Mouse (Mus musculus) lung, postnatal 0 days (tissue): ENCODE results near the gene Ahcyl1. TPM values are rescaled to one million over a fixed set of nuclear protein-coding genes. Genes with fewer than 3 reads are reported as not detected.

ENCODE experiments used
- ATAC-seq: fragments of 200-750 bp; cut with Nextera tagmentation; 2 replicates; pipeline ENCODE4 v1.8.0; 2017; ENCODE audit warnings: moderate library complexity
- DNase-seq: peaks from one replicate; pipeline ENCODE4 v3.0.0-alpha.2; 2016; ENCODE audit warnings: low spot score
- H3K27ac ChIP-seq: fragments of 300-500 bp; sonication (generic); 2 replicates; pipeline ENCODE4 v1.5.1; 2014; ENCODE audit warnings: antibody characterized with exemption, mild to moderate bottlenecking, low read length, mixed read lengths
- H3K27me3 ChIP-seq: fragments of 300-500 bp; sonication (generic); replicated peaks from 2 replicates; pipeline ENCODE4 v1.6.1; 2014; ENCODE audit warnings: low read length, mixed read lengths; ENCODE audit not compliant: insufficient read depth
- H3K36me3 ChIP-seq: fragments of 300-500 bp; sonication (generic); 2 replicates; pipeline ENCODE4 v1.6.1; 2014; ENCODE audit warnings: low read length, mixed read lengths; ENCODE audit not compliant: insufficient read depth
- H3K4me1 ChIP-seq: fragments of 300-500 bp; sonication (generic); 2 replicates; pipeline ENCODE4 v1.6.1; 2014; ENCODE audit warnings: antibody characterized with exemption, low read depth, low read length, mixed read lengths; ENCODE audit not compliant: insufficient read depth
- H3K4me2 ChIP-seq: fragments of 300-500 bp; sonication (generic); replicated peaks from 2 replicates; pipeline ENCODE4 v1.6.1; 2014; ENCODE audit warnings: low read depth, mild to moderate bottlenecking, low read length, moderate library complexity, mixed read lengths
- H3K4me3 ChIP-seq: fragments of 300-500 bp; sonication (generic); 2 replicates; pipeline ENCODE4 v1.5.1; 2014; ENCODE audit warnings: low read depth, low read length
- H3K9ac ChIP-seq: fragments of 300-500 bp; sonication (generic); replicated peaks from 2 replicates; pipeline ENCODE4 v1.6.1; 2014; ENCODE audit warnings: low read depth, mild to moderate bottlenecking
- H3K9me3 ChIP-seq: fragments of 300-500 bp; sonication (generic); 2 replicates; pipeline ENCODE4 v1.6.1; 2016; ENCODE audit warnings: low read length, mixed read lengths
- CTCF ChIP-seq: IDR thresholded peaks from 2 replicates; pipeline ENCODE4 v1.5.1; 2016; ENCODE audit warnings: antibody characterized with exemption, mild to moderate bottlenecking
- EP300 ChIP-seq: IDR thresholded peaks from 2 replicates; pipeline ENCODE4 v1.6.1; 2016; ENCODE audit warnings: antibody characterized with exemption, mild to moderate bottlenecking, control low read depth
- WGBS: fragments of 180-500 bp; shearing (Covaris S2); extraction: QIAGEN DNeasy Blood & Tissue Kit; methylation state at CpG from one replicate; pipeline ENCODE4 v1.1.7; 2014; 5-methylcytosine and 5-hydroxymethylcytosine counted together
- polyA plus RNA-seq: library from polyadenylated mRNA; unstranded; fragments of >200 nt; fragmentation: Nextera tagmentation; extraction: Ambion mirVana; gene quantifications from 2 replicates; pipeline ENCODE4 v1.2.1, GENCODE M21; 2015

Gene Ahcyl1
- polyA plus RNA-seq, 1 experiment from 2014 or later, result 37.1 TPM

DNA sequence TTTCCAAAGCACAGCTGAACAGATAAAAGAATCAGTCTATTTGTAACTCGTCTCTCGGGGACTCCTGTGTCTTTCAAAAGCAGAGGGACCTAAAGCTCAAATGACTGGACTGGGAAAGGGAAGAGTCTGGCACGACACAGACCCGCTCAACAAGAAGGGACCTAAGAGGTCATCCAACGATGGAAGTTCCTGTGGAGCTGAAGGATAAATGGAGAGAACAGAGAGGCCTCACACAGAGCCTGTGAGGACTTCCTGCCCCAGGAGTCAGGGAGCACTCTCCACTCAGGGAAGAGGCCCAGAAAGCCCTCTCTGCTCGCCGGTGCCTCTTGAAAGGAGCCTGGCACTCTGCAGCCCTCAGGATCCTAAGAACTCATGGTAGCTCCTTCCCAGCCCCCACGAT is 60.5 kb downstream of the Ahcyl1 start:
- Histone ChIP-seq H3K9ac (no peak overlapping the region), H3K27ac (no peak overlapping the region), H3K4me1 (no peaks in the 10 kb centered on the region; the same call in 1 of the 2 replicates), H3K27me3 (no peaks in the 10 kb centered on the region), H3K4me3 (no peak overlapping the region), H3K4me2 (no peak overlapping the region), H3K36me3 (no peaks in the 10 kb centered on the region), H3K9me3 (no peaks in the 10 kb centered on the region)
- TF ChIP-seq CTCF (no peak), EP300 (no peak)
- no peak for DNase-seq
- WGBS, result 38% methylated on average over 8 of the region's 8 CpGs
- no peak for ATAC-seq

DNA sequence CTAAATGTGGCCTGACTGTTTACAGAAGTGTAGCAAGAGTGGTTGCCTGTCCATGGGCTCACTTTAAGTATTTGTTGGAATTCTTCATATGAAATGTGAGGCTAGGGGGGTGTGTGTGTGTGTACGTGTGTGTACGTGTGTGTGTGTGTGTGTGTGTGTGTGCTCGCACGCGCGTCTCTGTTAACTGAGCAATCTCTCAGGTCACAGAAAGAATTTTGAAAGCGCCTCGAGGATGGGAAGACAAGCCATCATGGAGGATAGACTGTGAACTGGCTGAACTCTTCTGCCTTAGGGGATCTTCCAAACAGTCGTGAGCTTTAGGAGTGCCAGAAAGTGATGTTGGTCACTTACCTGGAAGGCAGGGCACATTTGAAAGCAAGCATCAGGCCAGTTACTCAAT is 62.5 kb downstream of the Ahcyl1 start:
- ATAC-seq (no peak), DNase-seq (no peak)
- TF ChIP-seq EP300 (no peak), CTCF (no peak)
- Histone ChIP-seq H3K4me1 (no peaks in the 10 kb centered on the region; the same call in none of the 2 replicates), H3K4me3 (no peak overlapping the region), H3K27ac (no peak overlapping the region), H3K9ac (no peak overlapping the region), H3K4me2 (no peak overlapping the region), H3K27me3 (no peaks in the 10 kb centered on the region), H3K9me3 (no peaks in the 10 kb centered on the region), H3K36me3 (no peaks in the 10 kb centered on the region)
- 89% methylated on average over 9 of the region's 9 CpGs for WGBS

GRCm38 (mm10) chr3:107632786-107633185 is 63.6 kb downstream of the Ahcyl1 start:
- Histone ChIP-seq H3K4me1 (no peaks in the 10 kb centered on the region; the same call in none of the 2 replicates), H3K9me3 (no peaks in the 10 kb centered on the region), H3K27me3 (no peaks in the 10 kb centered on the region), H3K4me2 (no peak overlapping the region), H3K27ac (no peak overlapping the region), H3K36me3 (no peaks in the 10 kb centered on the region), H3K9ac (no peak overlapping the region), H3K4me3 (no peak overlapping the region)
- TF ChIP-seq EP300, result no peak
- TF ChIP-seq CTCF, result no peak
- DNase-seq (no peak), ATAC-seq (no peak)
- WGBS, result 92% methylated on average over 4 of the region's 4 CpGs

- DNase-seq (peak; percentile 99), ATAC-seq (peak; percentile 98)
- WGBS, result 2% methylated on average over 35 of the region's 35 CpGs
- H3K27ac ChIP-seq, result peak within 1 kb of the TSS; percentile 93
- TF ChIP-seq EP300, result peak; percentile 63
- TF ChIP-seq CTCF, result no peak
- H3K4me2 ChIP-seq, result peak within 1 kb of the TSS; percentile 90
- peaks cover 11% of the 10 kb centered on the region; the same call in 1 of the 2 replicates for H3K36me3 ChIP-seq
- peak within 1 kb of the TSS; percentile 98 for H3K4me3 ChIP-seq
- H3K9ac ChIP-seq, result peak within 1 kb of the TSS; percentile 98
- no peaks in the 10 kb centered on the region for H3K27me3 ChIP-seq
- no peaks in the 10 kb centered on the region; the same call in none of the 2 replicates for H3K4me1 ChIP-seq
- H3K9me3 ChIP-seq, result no peaks in the 10 kb centered on the region
Measured at GRCm38 (mm10) chr3:107631523-107631958, 64.8 kb downstream of the Ahcyl1 start, which contains the start of gene Strip1. TSS of gene Strip1 (minus strand) at chr3:107631694.

DNA sequence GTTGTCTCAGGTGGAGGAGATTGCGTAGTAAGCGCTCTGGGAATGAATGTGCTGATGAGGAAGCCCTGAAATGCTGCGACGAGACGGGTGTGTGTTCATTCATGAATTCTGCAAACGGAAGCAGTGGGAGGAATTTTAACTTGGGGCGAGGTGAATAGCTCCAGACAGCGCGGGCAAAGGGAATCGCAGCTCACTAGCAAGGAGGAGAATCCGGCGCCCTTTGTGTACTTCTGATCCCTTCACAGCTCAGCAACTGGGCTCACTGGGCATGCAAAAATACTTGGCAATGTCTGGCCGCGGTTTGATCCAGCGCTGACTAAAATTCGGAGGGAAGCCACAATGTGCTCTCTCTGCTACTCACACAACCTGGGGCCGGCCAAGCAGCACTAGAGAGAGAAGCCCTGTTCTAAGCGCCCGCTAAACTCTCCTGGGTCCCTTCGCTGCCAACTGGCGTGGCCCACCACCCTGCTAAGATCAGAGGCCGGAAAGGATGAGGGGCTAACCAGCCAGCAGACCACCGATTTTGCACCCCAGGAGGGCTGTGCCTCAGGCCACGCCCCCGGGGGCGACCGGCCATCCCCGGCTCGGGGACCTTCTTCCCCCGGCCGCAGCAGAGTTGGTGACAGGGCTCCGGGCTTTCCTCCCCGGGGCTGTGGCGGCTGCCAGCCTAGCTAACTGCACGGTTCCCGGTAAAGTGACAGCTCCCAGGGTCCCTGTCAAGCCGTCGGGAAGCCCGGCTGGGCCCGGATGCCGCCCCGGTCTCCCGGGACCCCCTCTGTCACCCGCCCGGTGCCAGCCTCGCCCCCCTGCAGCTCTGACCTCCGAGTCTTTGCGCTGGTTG is 65.5 kb downstream of the Ahcyl1 start, which contains the start of gene Gm10961:
TSS of gene Gm10961 (plus strand) at position 641 of the 841 bp plus-strand sequence.
- 2% methylated on average over 43 of the region's 48 CpGs for WGBS
- peak within 1 kb of the TSS; percentile 98 for H3K9ac ChIP-seq

DNA sequence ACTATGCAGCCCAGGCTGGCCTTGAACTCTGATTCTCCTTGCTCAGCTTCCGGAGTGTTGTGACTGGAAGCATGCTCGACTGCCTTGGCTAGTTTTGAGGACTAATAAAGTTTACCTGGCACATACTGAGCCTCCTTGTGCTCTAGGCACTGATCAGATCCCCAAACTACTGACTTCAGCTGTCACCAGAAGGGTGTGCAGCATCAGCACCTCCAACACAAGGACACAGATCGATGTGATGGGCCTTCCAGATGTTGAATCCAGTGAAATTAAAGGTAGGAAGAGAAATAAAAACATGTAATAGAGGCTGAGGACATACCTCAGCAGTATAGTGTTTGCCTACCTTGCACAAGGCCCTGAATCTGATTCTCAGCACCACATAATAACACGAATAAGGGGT is 66.9 kb downstream of the Ahcyl1 start:
- no peak for TF ChIP-seq EP300
- ATAC-seq (no peak), DNase-seq (no peak)
- H3K27me3 ChIP-seq, result no peaks in the 10 kb centered on the region
- no peak overlapping the region for H3K9ac ChIP-seq
- no peaks in the 10 kb centered on the region for H3K9me3 ChIP-seq
- 94% methylated on average over 4 of the region's 4 CpGs for WGBS
- no peak overlapping the region for H3K4me2 ChIP-seq
- H3K4me3 ChIP-seq, result no peak overlapping the region
- H3K36me3 ChIP-seq, result peaks cover 30% of the 10 kb centered on the region
- no peak overlapping the region for H3K27ac ChIP-seq
- H3K4me1 ChIP-seq, result no peaks in the 10 kb centered on the region; the same call in none of the 2 replicates

More for the DNA sequence above, 65.5 kb downstream of the Ahcyl1 start, which contains the start of gene Gm10961:
- peaks cover 18% of the 10 kb centered on the region for H3K36me3 ChIP-seq
- H3K4me3 ChIP-seq, result peak within 1 kb of the TSS; percentile 98
- TF ChIP-seq CTCF (no peak), EP300 (no peak)
- peak within 1 kb of the TSS; percentile 90 for H3K4me2 ChIP-seq
- DNase-seq, result peak; percentile 43
- no peaks in the 10 kb centered on the region for H3K9me3 ChIP-seq
- H3K27me3 ChIP-seq, result no peaks in the 10 kb centered on the region
- no peaks in the 10 kb centered on the region; the same call in none of the 2 replicates for H3K4me1 ChIP-seq
- H3K27ac ChIP-seq, result peak within 1 kb of the TSS; percentile 93
- peak; percentile 67 for ATAC-seq
